Mouse (Mus musculus) heart, adult 9 months (tissue): Measurements from ENCODE around the gene Pkd2l1.
"Not testable (repeated sequence)": the region's sequence is repeated elsewhere in the genome, so short reads cannot be mapped to it uniquely, and the experiment has no call there.

Experiments
- DNase-seq, 2 experiments: peaks; one replicate each; pipeline ENCODE4 v3.0.0; 2022; ENCODE audit warnings: low spot score in 2 of 2

Pkd2l1 gene

GRCm38 (mm10) chr19:44157005-44157404 is 35.2 kb downstream of the Pkd2l1 start:
- DNase-seq, result no peak

- DNase-seq, result no peak
Observed at GRCm38 (mm10) chr19:44153781-44154180, 38.5 kb downstream of the Pkd2l1 start.

DNA sequence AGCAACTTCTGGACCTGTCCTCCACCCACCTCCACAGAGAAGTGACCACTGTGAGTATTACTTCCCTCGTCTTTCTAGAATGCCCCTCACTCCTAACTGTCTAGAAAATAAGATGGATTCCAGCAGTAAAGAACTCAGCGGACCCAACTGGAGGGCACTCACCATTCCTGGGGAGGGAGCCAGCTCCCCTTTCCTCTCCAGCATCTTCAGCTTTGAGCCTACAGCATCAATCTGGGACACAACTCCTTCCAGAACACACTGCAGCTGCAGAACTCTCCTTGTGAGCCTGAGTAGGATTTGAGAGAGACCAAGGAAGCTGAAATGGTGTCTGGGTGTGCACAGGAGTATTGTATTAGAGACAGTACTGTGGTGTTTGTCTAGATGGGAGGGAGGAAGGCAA is 43.3 kb downstream of the Pkd2l1 start:
- DNase-seq, result no peak

GRCm38 (mm10) chr19:44148345-44148744 is 43.9 kb downstream of the Pkd2l1 start:
- no peak for DNase-seq

- DNase-seq, result no peak
Observed at GRCm38 (mm10) chr19:44146951-44147350, 45.3 kb downstream of the Pkd2l1 start.

DNA sequence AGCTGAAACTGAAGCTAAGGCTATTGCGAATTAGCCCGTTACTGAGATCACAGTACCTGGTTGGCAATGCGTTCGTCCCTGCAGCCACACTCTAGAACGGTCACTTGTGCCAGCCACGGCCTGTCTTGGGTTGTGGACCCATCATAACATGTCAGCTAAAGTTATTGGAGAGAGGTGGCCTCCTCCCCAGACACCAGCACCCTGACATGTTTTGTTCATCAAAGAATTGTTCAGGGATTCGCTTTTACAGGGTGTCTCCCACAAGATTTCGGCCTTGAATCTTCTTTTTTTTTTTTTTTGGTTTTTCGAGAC is 45.7 kb downstream of the Pkd2l1 start:
- DNase-seq, result no peak

DNA sequence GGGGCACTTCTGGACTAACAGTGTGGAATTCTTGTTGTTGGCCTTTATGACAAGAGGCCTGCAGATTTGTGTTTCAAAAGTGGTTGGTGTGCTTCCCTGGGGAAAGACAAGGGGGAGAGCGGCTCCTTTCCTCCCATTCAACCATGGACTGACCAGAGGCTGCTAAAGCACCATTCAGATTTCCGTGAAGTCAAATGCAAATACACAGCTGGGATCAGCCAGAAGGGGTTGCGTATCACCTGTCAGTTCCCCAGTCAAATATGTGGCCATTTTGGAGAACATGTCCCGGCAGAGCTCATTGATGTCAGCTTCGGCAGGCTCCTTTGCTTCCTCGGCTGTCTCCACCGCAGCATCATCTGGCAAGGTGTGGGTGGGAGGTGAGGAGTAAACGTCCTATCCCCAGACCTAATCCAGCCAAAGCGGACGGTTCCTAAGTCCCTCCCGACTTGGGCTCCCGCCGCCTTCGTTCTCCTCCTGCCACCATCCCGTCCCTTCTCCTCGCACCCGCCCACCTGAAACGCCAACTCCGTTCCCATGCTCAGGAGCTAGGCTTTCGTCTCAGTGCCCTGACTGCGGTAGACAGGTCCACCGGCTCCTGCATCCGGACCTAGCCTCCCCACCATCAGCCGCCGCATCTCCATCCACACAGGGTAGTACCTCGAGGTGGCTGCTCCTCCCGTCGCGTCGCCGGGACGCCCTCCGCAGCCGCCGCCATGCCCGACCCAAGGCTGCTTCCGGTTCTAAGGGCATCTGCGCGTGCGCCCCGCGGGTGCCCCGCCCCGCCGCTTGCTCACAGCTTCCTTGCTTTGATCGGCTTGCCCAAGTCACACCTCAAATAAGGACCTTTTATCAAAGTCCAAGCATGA is 46.3 kb downstream of the Pkd2l1 start, which contains the start of gene Bloc1s2:
Gene Bloc1s2, minus strand, starts transcription at position 745 of the 866 bp plus-strand sequence.
- peak; percentile 87 to 89 for DNase-seq

DNA sequence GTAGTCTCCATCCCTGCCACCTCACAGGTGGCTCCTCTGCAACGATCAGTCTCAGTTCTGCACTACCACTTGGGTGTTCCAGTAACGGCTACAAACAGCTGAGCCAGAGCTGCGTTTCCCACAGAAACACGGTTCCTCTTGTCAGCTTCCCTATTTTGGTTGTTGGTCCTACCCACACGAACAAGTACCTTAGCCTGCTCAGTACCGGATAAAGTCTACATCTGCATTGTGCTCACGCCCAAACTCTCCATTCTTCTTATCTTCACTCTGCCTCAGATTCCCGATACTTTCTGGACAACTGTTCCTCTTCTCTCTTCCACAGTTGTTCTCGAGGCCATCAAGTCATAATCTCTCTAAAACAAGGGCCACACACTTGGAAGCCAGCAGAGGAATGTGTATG is 47.9 kb downstream of the Pkd2l1 start:
- DNase-seq, result no peak

- no peak for DNase-seq
Observed at GRCm38 (mm10) chr19:44135960-44136485, 56.2 kb downstream of the Pkd2l1 start.

- peak; percentile 82 to 88 for DNase-seq
Observed at GRCm38 (mm10) chr19:44135072-44135959, 56.9 kb downstream of the Pkd2l1 start, which contains the start of gene Cwf19l1. Gene Cwf19l1, minus strand, starts transcription at chr19:44135876.

- DNase-seq, result no peak
Observed at GRCm38 (mm10) chr19:44132917-44133316, 59.3 kb downstream of the Pkd2l1 start.

GRCm38 (mm10) chr19:44128560-44128959 is 63.7 kb downstream of the Pkd2l1 start:
- no peak for DNase-seq

DNA sequence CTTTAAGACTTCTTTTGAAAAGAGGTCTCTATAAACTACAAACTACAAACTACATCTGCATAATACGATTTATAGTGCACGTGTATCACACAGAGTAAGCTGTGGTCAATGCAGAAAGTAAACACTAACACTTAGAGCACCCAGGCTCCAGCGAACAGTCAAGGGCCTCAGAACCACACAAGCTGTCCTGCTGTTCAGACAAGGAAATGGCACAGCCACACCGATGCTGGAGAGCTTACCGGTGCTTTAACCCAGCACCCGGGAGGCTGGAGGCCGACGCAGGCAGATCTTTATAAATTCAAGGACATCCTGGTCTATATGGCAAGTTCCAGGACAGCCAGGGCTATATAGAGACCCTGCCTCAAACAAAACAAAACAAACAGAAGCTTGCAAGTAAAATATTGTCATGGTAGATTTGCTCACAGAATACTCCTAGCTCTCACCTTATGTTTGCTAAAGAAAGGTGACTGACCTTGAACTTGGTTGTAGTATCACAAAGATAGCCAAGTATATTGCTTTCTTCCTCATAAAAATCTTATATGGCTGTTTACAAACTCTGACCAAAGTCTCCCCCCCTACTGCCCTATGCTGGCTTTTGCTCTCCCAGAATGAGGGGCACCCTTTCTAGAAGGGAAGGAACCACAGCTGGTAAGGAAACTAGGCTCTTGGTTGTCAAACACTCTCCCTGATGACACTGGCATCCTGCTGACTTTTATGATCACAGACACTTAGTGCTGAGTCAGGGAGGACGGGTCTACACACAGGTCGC is 64.3 kb downstream of the Pkd2l1 start:
- no peak for DNase-seq

GRCm38 (mm10) chr19:44121137-44121536 is 71.1 kb downstream of the Pkd2l1 start:
- no peak for DNase-seq

GRCm38 (mm10) chr19:44120686-44121085 is 71.6 kb downstream of the Pkd2l1 start:
- not testable (repeated sequence) for DNase-seq

GRCm38 (mm10) chr19:44117793-44118192 is 74.4 kb downstream of the Pkd2l1 start:
- no peak for DNase-seq

DNA sequence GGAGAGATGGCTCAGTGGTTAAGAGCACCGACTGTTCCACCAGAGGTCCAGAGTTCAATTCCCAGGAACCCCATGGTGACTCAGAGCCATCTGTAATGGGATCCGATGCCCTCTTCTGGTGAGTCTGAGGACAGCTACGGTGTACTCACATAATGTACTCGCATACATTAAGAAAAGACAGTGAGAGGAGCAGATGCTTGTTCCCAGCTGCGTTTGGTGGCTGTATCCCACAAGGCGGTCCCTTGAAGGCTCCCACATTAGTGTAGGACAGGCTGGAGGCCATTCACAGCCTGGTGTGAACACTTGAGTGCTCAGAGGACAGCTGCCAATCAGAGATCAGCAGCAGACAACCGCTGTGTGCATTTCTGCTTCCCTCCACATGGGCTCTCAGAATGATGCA is 80.5 kb downstream of the Pkd2l1 start:
- DNase-seq, result no peak

- DNase-seq, result no peak
Observed at GRCm38 (mm10) chr19:44110356-44110755, 81.9 kb downstream of the Pkd2l1 start.

DNA sequence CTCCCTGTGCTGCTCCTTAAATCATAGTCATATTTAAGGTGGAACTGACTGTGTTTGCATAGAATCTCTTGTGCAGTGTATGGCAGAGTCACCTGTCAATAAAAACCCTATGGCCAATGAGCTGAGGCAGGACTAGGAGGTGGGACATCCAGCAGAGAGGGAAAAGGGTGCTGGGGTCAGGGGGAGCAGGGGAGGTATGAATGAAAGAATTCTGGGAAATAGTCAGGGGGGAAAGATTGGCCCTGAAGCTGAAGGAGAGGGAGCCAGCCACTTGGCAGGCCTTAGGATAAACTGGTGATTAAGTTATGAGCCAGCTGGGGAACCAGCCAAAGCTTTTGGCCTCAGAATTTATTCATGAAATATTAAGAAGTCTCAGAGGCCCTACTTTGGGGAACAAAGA is 83.2 kb downstream of the Pkd2l1 start:
- peak; percentile 2 to 8 for DNase-seq

GRCm38 (mm10) chr19:44107661-44108521 is 84.4 kb downstream of the Pkd2l1 start:
- DNase-seq, result peak in 1 of 2 experiments; percentile 5
